Mouse (Mus musculus): Measurements from ENCODE around the gene Zfp637.
"Not testable (repeated sequence)": the region's sequence is repeated elsewhere in the genome, so short reads cannot be mapped to it uniquely, and the experiment has no call there.

- not testable (repeated sequence) for TF ChIP-seq CTCF, EP300 (IDR thresholded peaks at IDR 0.05; ENCODE audit: low read depth)
Measured at GRCm38 (mm10) chr6:117873450-117873849, 32.5 kb downstream of the Zfp637 start.
